Mouse (Mus musculus) urinary bladder, postnatal 4 days (tissue): ENCODE measurements around the gene Gstp1.
"Not testable (repeated sequence)": the region's sequence is repeated elsewhere in the genome, so short reads cannot be mapped to it uniquely, and the experiment has no call there.

Source experiments
- DNase-seq, 2 experiments: peaks; one replicate each; pipeline ENCODE4 v3.0.0; 2021 to 2022; ENCODE audit warnings: low spot score in 2 of 2

Gene Gstp1

DNA sequence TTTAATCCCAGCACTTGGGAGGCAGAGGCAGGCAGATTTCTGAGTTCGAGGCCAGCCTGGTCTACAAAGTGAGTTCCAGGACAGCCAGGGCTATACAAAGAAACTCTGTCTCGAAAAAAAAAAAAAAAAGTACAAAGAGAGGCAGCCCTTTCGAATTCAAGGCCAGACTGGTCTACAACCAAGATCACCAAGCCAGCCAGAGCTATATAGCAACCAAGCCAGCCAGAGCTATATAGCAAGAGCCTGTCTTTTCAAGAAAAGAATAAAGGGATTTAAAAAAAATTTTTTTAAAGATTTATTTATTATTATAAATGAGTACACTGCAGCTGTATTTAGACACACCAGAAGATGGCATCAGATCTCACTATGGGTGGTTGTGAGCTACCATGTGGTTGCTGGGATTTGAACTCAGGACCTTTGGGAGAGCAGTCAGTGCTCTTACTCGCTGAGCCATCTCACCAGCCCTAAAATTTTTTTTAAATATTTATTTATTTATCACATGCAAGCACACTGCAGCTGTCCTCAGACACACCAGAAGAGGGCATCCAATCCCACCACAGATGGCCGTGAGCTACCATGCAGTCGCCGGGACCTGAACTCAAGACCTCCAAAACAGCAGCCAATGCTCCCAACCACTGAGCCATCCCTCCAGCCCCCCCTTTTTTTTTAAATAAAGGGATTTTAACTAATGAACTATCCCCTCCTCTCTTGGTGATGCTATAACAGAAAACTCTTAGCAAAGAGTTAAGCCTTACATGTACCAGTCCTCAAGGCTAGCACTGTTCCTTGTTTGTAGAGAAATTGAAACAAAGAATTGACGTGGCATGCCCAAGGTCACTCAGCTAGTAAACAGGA, 22.5 kb upstream of the Gstp1 start:
- DNase-seq = not testable (repeated sequence)

GRCm38 (mm10) chr19:4059069-4059740, 21.4 kb upstream of the Gstp1 start, which contains the start of gene Gstp3:
Gene Gstp3, minus strand, starts transcription at chr19:4059569.
- no peak for DNase-seq

- DNase-seq = no peak
These were observed 20.8 kb upstream of the Gstp1 start for GRCm38 (mm10) chr19:4058581-4058980.

GRCm38 (mm10) chr19:4057962-4058361, 20.2 kb upstream of the Gstp1 start:
- DNase-seq = no peak

GRCm38 (mm10) chr19:4057389-4057788, 19.6 kb upstream of the Gstp1 start:
- no peak for DNase-seq

GRCm38 (mm10) chr19:4056727-4057126, 18.9 kb upstream of the Gstp1 start:
- DNase-seq = no peak

DNA sequence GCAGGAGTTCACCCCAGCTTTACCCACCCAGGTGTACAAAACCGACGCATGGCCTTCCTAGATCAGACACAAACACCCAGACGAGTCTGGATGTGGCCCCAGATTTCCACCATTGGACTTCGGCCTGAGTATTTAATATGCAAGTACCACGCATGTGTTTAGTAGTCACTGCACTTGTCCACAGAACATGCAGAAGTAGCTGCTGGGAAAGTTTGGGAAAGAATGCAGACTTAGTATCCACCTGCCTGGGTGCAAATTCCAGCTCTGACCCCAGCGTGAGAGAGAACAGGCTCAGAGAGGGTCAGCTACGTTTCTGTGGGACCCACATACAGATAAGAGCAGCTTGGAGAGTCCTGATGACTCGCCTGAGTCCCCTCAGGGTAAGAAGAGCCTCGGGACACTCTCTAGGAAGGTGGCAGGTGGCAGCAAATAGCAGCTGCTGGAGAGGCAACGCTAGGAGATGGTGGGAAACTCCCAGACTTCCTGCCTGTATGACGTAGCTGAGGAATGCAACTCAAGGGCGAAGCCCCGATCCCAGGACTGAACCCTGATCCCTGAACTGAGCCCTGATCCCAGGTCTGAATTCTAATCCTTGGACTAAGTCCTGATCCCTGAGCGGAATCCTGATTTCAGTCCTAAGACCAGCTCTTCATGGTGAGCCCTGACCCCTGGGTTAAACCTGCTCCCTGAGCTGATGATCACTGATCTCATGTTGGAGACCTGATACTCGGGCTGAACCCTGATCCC, 18.3 kb upstream of the Gstp1 start:
- DNase-seq = no peak

- DNase-seq = no peak
These were observed 17.6 kb upstream of the Gstp1 start for GRCm38 (mm10) chr19:4055216-4055946.

DNA sequence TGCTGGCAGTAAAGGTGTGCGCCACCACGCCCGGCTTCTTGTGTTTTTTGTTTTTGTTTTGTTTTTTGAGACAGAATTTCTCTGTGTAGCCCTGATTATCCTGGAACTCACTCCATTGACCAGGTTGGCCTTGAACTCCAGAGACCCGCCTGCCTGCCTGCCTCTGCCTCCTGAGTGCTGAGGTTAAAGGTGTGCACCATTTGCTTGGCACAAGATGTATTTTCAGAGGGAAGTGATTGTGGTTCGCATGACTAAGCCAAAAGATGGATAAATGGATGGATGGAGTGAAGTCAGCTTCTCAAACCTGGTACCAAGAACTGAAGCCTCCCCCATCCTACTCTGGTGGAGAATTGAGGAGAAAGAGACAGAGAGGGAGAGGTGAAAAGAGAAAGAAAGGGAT, 16.8 kb upstream of the Gstp1 start:
- DNase-seq = no peak

DNA sequence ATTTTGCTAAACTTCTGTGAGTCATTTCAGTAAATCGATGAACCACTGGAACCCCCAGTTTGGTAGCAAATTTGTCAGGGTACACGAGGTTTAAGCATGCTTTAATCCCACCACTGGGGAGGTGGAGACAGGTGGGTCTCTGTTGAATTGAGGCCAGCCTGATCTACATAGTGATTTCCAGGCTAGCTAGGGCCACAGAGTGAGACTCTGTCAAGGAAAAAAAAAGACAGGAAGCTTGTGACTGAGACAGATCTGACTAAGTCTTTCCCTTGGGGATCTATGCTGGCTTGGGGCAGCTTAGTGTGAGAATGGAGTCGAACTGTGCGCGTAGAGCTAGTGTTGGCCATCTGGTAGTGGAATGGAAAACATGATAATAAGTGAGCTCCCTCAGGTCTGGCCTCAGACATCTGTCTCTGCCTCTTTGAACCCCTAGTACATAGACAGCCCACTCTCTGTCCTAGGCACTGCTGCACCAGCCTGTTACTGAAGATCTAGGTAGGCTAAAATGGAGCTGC, 14.8 kb upstream of the Gstp1 start:
- no peak for DNase-seq

GRCm38 (mm10) chr19:4051741-4052515, 14.1 kb upstream of the Gstp1 start:
- peak; percentile 37 to 83 for DNase-seq

- no peak for DNase-seq
These were observed 13.2 kb upstream of the Gstp1 start for GRCm38 (mm10) chr19:4051016-4051415.

GRCm38 (mm10) chr19:4049069-4049468, 11.3 kb upstream of the Gstp1 start:
- not testable (repeated sequence) for DNase-seq

GRCm38 (mm10) chr19:4047859-4048258, 10.1 kb upstream of the Gstp1 start:
- DNase-seq = peak; percentile 38 to 81

- no peak for DNase-seq
These were observed 9.1 kb upstream of the Gstp1 start for GRCm38 (mm10) chr19:4046866-4047254.

DNA sequence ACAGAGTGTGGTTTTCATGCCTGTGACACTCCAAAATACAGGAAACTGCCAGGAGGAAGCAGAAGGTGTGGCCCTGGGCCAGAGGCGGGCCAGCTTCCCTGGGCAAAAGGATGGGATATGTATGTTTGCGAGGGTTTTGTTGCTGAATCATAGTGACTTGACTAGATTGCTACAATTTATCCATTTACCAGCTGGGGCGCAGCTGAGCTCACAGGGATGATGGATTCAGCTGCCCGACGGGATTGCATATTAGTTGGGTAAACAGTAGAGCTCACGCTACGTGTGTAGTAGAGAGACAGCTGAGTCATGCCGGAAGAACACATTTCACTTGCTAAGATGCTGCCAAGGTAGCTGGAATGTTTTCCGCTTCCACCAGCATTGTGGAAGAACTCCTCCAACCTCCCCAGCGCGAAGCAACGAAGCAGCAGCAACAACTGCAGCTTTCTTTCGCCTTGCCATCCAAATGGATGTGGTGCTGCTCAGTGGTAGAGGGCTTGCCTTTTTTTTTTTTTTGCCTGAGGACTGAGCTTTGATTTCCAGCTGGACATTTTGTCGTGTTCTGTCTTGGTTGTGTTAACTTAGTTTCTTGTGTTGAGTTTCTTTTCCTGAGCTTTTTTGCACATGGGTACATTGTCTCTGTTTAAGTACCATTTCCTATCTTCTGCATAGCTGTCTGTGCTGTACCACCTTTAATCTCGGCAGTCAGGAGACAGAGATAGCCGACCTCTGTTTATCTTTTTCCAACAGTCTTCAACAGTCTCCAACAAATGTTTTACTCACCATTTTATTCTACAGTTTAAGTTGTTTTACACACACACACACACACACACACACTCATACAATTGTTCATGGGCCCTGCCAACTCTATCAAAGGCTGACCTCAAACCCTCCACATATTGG, 8.4 kb upstream of the Gstp1 start, which contains the start of gene Gstp2:
Gstp2 (minus strand) TSS at position 58 of the 900 bp plus-strand sequence.
- DNase-seq = peak; percentile 72 to 75

GRCm38 (mm10) chr19:4044109-4044508, 6.3 kb upstream of the Gstp1 start:
- DNase-seq = not testable (repeated sequence)

DNA sequence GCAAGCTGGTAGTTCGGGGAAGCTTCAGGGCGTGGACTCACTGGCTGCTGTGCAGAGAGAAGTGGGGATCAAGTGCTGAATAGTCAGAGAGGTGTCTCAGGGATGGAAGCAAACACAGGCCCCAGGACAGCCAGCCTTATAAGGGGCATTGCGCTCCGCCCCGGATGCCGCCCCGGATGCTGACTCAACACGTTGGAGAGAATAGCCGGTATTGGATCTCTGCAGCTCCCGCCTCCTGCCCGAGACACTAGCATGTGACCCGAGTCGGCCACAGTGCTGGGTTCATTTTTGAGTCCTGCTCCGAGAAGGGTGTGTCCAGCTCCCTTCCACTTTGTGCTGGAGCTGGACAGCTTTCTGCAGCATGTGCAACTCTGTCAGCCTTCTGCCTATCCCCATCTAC, 4.3 kb upstream of the Gstp1 start:
- DNase-seq = peak; percentile 38 to 66

- not testable (repeated sequence) for DNase-seq
These were observed 3.7 kb upstream of the Gstp1 start for GRCm38 (mm10) chr19:4041500-4041899.
